Mouse (Mus musculus): ENCODE measurements around the gene Elp6.

DNA sequence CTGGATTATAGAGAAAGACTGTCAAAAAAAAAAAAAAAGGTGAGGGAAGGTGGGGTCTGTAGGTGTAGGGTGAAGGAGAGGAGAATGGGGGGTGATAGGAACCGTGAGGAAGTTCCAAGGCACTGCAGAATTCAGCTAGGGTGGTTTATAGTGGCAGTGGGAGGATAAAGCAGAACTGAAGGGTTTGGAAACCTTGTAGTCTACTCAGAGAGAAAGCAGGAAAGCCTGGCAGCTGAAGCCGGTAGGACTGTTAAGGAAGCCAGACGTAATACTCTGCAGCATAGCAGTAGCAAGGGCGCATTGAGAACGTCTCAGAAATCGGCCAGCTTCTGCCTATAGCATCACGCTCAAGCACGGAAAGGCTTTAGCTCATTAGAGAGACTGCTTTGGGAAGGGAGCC, 37.0 kb downstream of the Elp6 start:
- TF ChIP-seq POLR2A (IDR thresholded peaks at IDR 0.05; ENCODE audit: borderline replicate concordance, insufficient read depth, low read length) (no peak), CTCF (IDR thresholded peaks at IDR 0.05; ENCODE audit: borderline replicate concordance, insufficient read depth, low read depth, low read length) (no peak)
